Mouse (Mus musculus): ENCODE data around the gene Mus81.

Gene Mus81

GRCm38 (mm10) chr19:5471846-5472245 is 16.4 kb downstream of the Mus81 start:
- no peak for DNase-seq (ENCODE audit: low spot score in 2 of 2)

GRCm38 (mm10) chr19:5468374-5468773 is 19.8 kb downstream of the Mus81 start, which contains the start of gene Ctsw:
Gene Ctsw (minus strand): TSS chr19:5468507.
- no peak for DNase-seq (ENCODE audit: low spot score in 2 of 2)

GRCm38 (mm10) chr19:5466916-5467500 is 21.2 kb downstream of the Mus81 start:
- DNase-seq (ENCODE audit: low spot score in 2 of 2), result no peak

- DNase-seq (ENCODE audit: low spot score in 2 of 2), result no peak
Observed at GRCm38 (mm10) chr19:5465037-5465436, 23.2 kb downstream of the Mus81 start.

GRCm38 (mm10) chr19:5463791-5464562 is 24.2 kb downstream of the Mus81 start:
- no peak for DNase-seq (ENCODE audit: low spot score in 2 of 2)

- DNase-seq (ENCODE audit: low spot score in 2 of 2), result no peak
Observed at GRCm38 (mm10) chr19:5463212-5463611, 25.0 kb downstream of the Mus81 start.

- DNase-seq (ENCODE audit: low spot score in 2 of 2), result no peak
Observed at GRCm38 (mm10) chr19:5461411-5461810, 26.8 kb downstream of the Mus81 start.

GRCm38 (mm10) chr19:5460465-5460911 is 27.7 kb downstream of the Mus81 start, which contains the start of gene Fibp:
Gene Fibp (plus strand): TSS chr19:5460615.
- DNase-seq (ENCODE audit: low spot score in 2 of 2), result peak; percentile 83 to 93

GRCm38 (mm10) chr19:5459896-5460295 is 28.3 kb downstream of the Mus81 start:
- no peak for DNase-seq (ENCODE audit: low spot score in 2 of 2)

GRCm38 (mm10) chr19:5459019-5459418 is 29.2 kb downstream of the Mus81 start:
- no peak for DNase-seq (ENCODE audit: low spot score in 2 of 2)

- DNase-seq (ENCODE audit: low spot score in 2 of 2), result no peak
Observed at GRCm38 (mm10) chr19:5457746-5458442, 30.3 kb downstream of the Mus81 start, which contains the start of gene Ccdc85b. Gene Ccdc85b (minus strand): TSS chr19:5457894.

- peak; percentile 94 to 96 for DNase-seq (ENCODE audit: low spot score in 2 of 2)
Observed at GRCm38 (mm10) chr19:5456922-5457745, 31.1 kb downstream of the Mus81 start.

- no peak for DNase-seq (ENCODE audit: low spot score in 2 of 2)
Observed at GRCm38 (mm10) chr19:5456241-5456921, 31.8 kb downstream of the Mus81 start.

GRCm38 (mm10) chr19:5455568-5455967 is 32.6 kb downstream of the Mus81 start:
- no peak for DNase-seq (ENCODE audit: low spot score in 2 of 2)

GRCm38 (mm10) chr19:5455037-5455436 is 33.2 kb downstream of the Mus81 start:
- DNase-seq (ENCODE audit: low spot score in 2 of 2), result no peak

GRCm38 (mm10) chr19:5451766-5452165 is 36.4 kb downstream of the Mus81 start:
- no peak for DNase-seq (ENCODE audit: low spot score in 2 of 2)

GRCm38 (mm10) chr19:5449673-5450072 is 38.5 kb downstream of the Mus81 start:
- no peak for DNase-seq (ENCODE audit: low spot score in 2 of 2)

GRCm38 (mm10) chr19:5448354-5449150 is 39.6 kb downstream of the Mus81 start:
- peak in 1 of 2 experiments; percentile 29 for DNase-seq (ENCODE audit: low spot score in 2 of 2)

GRCm38 (mm10) chr19:5447515-5448353 is 40.5 kb downstream of the Mus81 start, which contains the start of gene Fosl1:
Gene Fosl1 (plus strand): TSS chr19:5447547.
- peak; percentile 71 to 87 for DNase-seq (ENCODE audit: low spot score in 2 of 2)
